Mouse (Mus musculus) duodenum, adult 2 months (tissue): ENCODE data around the gene Etfdh. TPM values are rescaled to one million over a fixed set of nuclear protein-coding genes. Genes with fewer than 3 reads are reported as not detected.

Experiments used
- polyA plus RNA-seq: library from polyadenylated mRNA; depleted of rRNA; stranded (reverse); fragments of >200 nt; gene quantifications from 2 replicates; pipeline ENCODE4 v1.2.3, GENCODE M21; 2012; ENCODE audit warnings: low replicate concordance; rRNA removed

Etfdh gene
- 136 and 378 TPM in 2 replicates for polyA plus RNA-seq

DNA sequence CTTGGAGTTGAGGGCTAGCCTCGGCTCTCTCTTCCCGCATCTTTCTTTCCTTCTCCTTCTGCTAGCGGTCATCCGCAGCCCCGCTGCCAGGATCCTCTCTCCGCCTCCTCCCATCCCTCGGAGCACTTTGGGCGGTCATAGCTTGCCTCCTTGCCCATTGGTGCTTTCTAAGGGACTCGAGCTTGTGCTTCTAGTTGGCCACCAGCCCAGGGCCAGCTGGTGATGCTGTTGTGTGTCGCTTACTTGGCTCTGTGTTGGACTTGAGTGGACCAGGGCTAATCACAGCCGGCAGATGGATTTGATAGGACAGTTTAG lies at the start of gene Etfdh:
Gene Etfdh (minus strand): TSS at position 85 of the 315 bp plus-strand sequence.

GRCm38 (mm10) chr3:79628561-79629415 lies 512 bp downstream of the Etfdh start, which contains the start of gene 4930579G24Rik:
TSS of gene 4930579G24Rik (plus strand) at chr3:79629079.

GRCm38 (mm10) chr3:79590863-79591792 lies 38.2 kb downstream of the Etfdh start, which contains the start of gene Ppid:
TSS of gene Ppid (plus strand) at chr3:79591342.

DNA sequence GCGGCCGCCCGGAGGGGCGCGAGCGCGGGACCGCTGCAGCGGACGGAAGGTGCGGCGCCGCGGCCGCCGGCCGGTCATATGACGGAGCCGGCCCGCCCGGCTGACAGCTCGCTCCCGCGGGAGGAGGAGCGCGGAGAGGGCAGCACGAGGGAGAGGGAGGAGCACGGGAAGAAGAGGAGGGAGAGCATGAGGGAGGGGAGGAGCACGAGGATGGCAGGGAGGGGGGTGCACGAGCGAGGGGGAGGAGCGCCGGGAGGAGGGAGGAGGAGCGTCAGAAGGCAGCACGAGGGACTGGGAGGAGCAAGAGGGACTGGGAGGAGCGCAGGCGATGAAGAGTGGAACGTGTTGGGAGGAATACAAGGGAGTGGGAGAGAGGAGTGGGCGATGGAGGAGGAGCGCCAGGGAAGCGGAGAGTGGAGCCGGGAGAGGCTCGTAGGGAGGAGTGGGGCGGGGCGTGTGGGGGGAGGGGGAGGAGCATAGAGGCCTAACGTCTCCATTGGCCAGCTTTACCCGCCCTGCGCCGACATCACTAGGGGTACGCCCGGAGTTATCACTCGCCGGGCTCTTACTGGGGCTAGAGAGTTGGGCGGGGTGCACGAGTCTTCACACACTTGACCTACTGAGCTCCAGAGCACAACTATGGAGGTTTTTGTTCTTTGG lies 61.5 kb downstream of the Etfdh start, which contains the start of gene Fnip2:
Gene Fnip2 (minus strand): TSS at position 94 of the 660 bp plus-strand sequence.

Other genes with a start within 250 kb of the Etfdh start
- gene Fnip2, start 61.7 kb downstream of the Etfdh start, polyA plus RNA-seq: 0.41 and 1.4 TPM in 2 replicates
- 1.2 and 1.4 TPM in 2 replicates for gene Ppid, start 38.2 kb downstream of the Etfdh start, polyA plus RNA-seq
- 0.26 and 0.47 TPM in 2 replicates for gene 4930579G24Rik, start 421 bp downstream of the Etfdh start, polyA plus RNA-seq
- gene Rxfp1, start 108.4 kb upstream of the Etfdh start, polyA plus RNA-seq: not detected in 2 replicates
- gene Tmem144, start 223.3 kb upstream of the Etfdh start, polyA plus RNA-seq: 1.6 and 2.0 TPM in 2 replicates